Mouse (Mus musculus): ENCODE results near the gene Cox6a2.
"Not testable (repeated sequence)": the region's sequence is repeated elsewhere in the genome, so short reads cannot be mapped to it uniquely, and the experiment has no call there.

Cox6a2 gene

GRCm38 (mm10) chr7:128231741-128232140 lies 25.6 kb upstream of the Cox6a2 start:
- DNase-seq = no peak

- DNase-seq = no peak
Observed at GRCm38 (mm10) chr7:128220936-128221335, 14.7 kb upstream of the Cox6a2 start.

- DNase-seq = no peak
Observed at GRCm38 (mm10) chr7:128219952-128220351, 13.8 kb upstream of the Cox6a2 start.

GRCm38 (mm10) chr7:128209826-128210225 lies 3.6 kb upstream of the Cox6a2 start:
- DNase-seq = no peak

DNA sequence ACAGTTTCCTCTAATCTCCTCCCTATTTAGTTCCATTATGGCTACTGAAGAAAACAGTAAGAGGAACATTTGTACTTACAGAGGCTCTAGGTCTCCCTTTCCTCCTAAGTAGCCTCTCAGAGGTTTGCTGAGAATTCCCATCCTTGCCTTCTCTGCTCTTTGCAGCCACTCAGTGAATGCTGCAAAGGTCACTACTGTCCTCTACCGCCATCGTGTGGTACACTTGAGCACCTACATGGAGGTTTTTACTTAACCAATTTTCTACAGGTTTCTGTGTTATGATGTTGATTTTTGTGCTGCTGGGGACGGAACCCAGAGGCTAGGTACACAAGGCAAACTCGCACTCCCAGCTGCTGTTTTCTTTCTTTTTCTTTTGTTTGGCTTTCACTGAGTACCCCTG lies 2.0 kb upstream of the Cox6a2 start:
- DNase-seq = peak; percentile 70

GRCm38 (mm10) chr7:128205695-128206094 lies 492 bp downstream of the Cox6a2 start:
- DNase-seq = no peak

DNA sequence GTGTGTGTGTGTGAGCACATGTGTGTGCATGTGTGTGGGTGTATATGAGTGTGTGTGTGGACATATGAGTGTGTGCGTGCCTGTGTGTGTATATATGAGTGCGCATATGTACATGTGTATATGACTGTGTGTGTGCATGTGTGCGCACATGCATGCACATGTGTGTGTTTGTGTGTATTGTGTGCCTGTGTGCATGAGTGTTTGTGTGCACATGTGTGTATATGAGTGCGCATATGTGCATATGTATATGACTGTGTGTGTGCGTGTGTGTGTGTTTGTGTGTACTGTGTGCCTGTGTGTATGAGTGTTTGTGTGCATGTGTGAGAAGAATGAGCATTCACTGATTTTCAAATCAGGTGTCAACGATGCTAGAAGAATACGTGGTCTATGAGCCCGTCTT lies 2.0 kb downstream of the Cox6a2 start:
- no peak for DNase-seq

- DNase-seq = no peak
Observed at GRCm38 (mm10) chr7:128203071-128203470, 3.1 kb downstream of the Cox6a2 start.

- DNase-seq = no peak
Observed at GRCm38 (mm10) chr7:128201607-128202006, 4.6 kb downstream of the Cox6a2 start.

DNA sequence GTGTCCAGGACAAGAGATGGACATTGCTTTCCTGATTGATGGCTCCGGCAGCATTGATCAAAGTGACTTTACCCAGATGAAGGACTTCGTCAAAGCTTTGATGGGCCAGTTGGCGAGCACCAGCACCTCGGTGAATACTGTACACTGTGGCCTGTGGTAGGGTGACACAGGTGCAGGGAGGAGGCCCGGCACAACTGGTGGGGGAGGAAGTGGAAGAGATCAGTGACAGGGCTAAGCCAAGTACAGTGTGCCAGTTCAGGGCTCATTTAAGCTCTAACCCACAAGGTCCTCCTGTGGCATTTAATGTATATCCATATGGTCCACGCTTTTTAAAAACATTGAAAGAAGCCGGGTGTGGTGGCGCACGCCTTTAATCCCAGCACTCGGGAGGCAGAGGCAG lies 24.5 kb downstream of the Cox6a2 start:
- peak; percentile 76 for DNase-seq

DNA sequence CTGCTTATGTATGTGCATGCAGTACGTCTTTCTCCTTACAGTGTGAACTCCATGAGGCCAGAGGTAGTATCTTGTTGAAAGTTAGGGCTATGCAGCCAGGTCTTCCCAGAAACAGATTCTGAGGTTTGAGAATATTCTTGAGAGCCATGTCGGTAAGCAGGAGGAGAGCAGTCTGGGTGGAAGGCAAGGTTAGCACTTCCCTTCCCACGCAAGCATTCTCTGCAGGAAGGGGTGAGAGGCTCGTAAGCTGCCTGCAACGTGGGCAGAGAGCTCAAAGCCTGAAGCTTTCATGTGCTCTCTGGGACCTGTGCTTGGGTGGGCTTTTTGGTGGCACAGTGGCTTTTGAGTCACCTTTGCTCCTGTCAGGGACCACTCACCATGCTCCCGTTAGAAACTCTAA lies 25.6 kb downstream of the Cox6a2 start:
- DNase-seq = peak; percentile 54

DNA sequence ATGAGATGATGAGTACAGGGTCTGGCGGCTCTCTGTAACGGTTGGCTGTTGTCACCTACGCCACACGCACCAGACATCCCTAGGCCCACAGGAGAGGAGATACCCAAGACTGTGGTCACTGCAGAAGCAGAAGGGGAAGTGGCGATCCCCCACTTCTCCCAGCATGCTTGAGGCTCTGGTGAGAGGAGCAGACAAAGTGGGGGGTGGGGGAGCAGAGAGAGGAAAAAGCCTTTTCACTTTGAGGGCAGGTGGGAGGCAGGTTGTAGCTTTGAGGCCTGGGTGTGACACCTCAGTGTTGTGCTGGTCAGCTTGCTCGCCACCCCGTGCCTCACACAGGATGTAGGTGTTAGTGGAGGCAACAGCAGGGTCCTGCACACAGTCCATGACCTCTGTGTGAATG lies 26.1 kb downstream of the Cox6a2 start:
- DNase-seq = peak; percentile 53

GRCm38 (mm10) chr7:128178385-128178784 lies 27.8 kb downstream of the Cox6a2 start:
- no peak for DNase-seq

DNA sequence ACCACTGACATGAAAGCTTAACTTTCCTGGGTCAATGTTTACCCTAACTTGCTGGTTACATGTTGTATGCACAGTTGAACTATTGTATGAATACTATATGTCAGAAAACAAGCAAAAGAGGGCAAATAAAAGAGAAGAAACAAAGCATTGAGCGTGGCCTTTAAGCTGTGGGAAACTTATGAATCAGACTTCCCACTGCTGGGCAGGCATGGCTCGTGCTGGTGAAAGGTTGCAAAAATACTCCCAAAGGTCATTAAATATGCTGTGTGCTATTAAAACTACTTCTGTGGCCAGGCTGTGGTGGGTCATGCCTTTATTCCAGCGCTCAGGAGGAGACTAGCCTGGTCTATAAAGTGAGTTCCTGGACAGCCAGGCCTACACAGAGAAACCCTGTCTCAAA lies 36.2 kb downstream of the Cox6a2 start:
- DNase-seq = no peak

GRCm38 (mm10) chr7:128166391-128166790 lies 39.8 kb downstream of the Cox6a2 start:
- DNase-seq = no peak

GRCm38 (mm10) chr7:128164001-128164400 lies 42.2 kb downstream of the Cox6a2 start:
- no peak for DNase-seq

GRCm38 (mm10) chr7:128158688-128159354 lies 47.4 kb downstream of the Cox6a2 start:
- not testable (repeated sequence) for DNase-seq
